Mouse (Mus musculus) kidney, postnatal 0 days (tissue): ENCODE data around the gene Rps19. TPM values are rescaled to one million over a fixed set of nuclear protein-coding genes. Genes with fewer than 3 reads are reported as not detected.
"Not testable (repeated sequence)": the region's sequence is repeated elsewhere in the genome, so short reads cannot be mapped to it uniquely, and the experiment has no call there.

Experiments
- ATAC-seq: fragments of 200-750 bp; cut with Nextera tagmentation; replicated peaks from 2 replicates; pipeline ENCODE4 v1.8.0; 2017; ENCODE audit warnings: low read depth, moderate number of reproducible peaks, moderate TSS enrichment, moderate library complexity; ENCODE audit not compliant: low FRiP score
- DNase-seq: peaks from one replicate; pipeline ENCODE4 v3.0.0-alpha.2; 2016; ENCODE audit warnings: low spot score
- H3K27ac ChIP-seq: fragments of 300-500 bp; sonication (generic); 2 replicates; pipeline ENCODE4 v1.5.1; 2014; ENCODE audit warnings: mild to moderate bottlenecking
- H3K27me3 ChIP-seq: fragments of 300-500 bp; sonication (generic); 2 replicates; pipeline ENCODE4 v1.6.1; 2014; ENCODE audit warnings: low read length, mixed read lengths; ENCODE audit not compliant: insufficient read depth
- H3K36me3 ChIP-seq: fragments of 300-500 bp; sonication (generic); 2 replicates; pipeline ENCODE4 v1.6.1; 2014; ENCODE audit warnings: low read length, mixed read lengths; ENCODE audit not compliant: insufficient read depth
- H3K4me1 ChIP-seq: fragments of 300-500 bp; sonication (generic); replicated peaks from 2 replicates; pipeline ENCODE4 v1.6.1; 2014; ENCODE audit warnings: antibody characterized with exemption, low read length, mixed read lengths; ENCODE audit not compliant: insufficient read depth
- H3K4me2 ChIP-seq: fragments of 300-500 bp; sonication (generic); 2 replicates; pipeline ENCODE4 v1.6.1; 2014; ENCODE audit warnings: mild to moderate bottlenecking, low read length, moderate library complexity, mixed read lengths
- H3K4me3 ChIP-seq: fragments of 300-500 bp; sonication (generic); replicated peaks from 2 replicates; pipeline ENCODE4 v1.5.1; 2014; ENCODE audit warnings: low read depth, low read length
- H3K9ac ChIP-seq: fragments of 300-500 bp; sonication (generic); 2 replicates; pipeline ENCODE4 v1.6.1; 2014; ENCODE audit warnings: low read depth, low read length
- H3K9me3 ChIP-seq: fragments of 300-500 bp; sonication (generic); replicated peaks from 2 replicates; pipeline ENCODE4 v1.6.1; 2016; ENCODE audit warnings: low read length, inconsistent platforms, mixed read lengths
- CTCF ChIP-seq: IDR thresholded peaks from 2 replicates; pipeline ENCODE4 v1.5.1; 2016; ENCODE audit warnings: antibody characterized with exemption, low read depth, mild to moderate bottlenecking, moderate library complexity
- WGBS: fragments of 180-500 bp; shearing (Covaris S2); extraction: QIAGEN DNeasy Blood & Tissue Kit; methylation state at CpG from one replicate; pipeline ENCODE4 v1.1.7; 2014; 5-methylcytosine and 5-hydroxymethylcytosine counted together
- polyA plus RNA-seq: library from polyadenylated mRNA; unstranded; fragments of >200 nt; fragmentation: Nextera tagmentation; extraction: Ambion mirVana; gene quantifications from 2 replicates; pipeline ENCODE4 v1.2.1, GENCODE M21; 2015

Gene Rps19
- polyA plus RNA-seq, 1 experiment from 2014 or later: 3,330 TPM

DNA sequence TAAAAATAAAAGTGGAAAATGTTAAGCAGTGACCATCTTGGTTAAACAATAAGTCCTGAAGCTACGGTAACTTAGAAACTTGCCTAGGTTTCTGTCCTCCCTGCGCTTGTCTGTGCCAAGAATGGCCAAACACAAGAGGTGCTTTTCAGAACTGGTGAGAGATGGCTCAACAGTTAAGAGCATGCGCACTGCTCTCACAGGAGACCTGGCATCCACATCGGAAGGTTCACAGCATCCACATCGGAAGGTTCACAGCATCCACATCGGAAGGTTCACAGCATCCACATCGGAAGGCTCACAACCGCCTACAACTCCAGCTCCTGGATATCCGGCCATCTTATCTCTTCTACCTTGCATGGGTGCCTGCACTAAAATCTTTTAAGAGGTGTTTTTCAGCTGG, 39.0 kb upstream of the Rps19 start:
- ATAC-seq: no peak
- TF ChIP-seq CTCF: no peak
- Histone ChIP-seq H3K9ac (no peak overlapping the region), H3K36me3 (no peaks in the 10 kb centered on the region), H3K4me2 (no peak overlapping the region), H3K4me1 (no peaks in the 10 kb centered on the region), H3K27me3 (no peaks in the 10 kb centered on the region), H3K4me3 (no peak overlapping the region), H3K9me3 (no peaks in the 10 kb centered on the region), H3K27ac (no peak overlapping the region)
- 79% methylated on average over 9 of the region's 9 CpGs for WGBS
- DNase-seq: no peak

DNA sequence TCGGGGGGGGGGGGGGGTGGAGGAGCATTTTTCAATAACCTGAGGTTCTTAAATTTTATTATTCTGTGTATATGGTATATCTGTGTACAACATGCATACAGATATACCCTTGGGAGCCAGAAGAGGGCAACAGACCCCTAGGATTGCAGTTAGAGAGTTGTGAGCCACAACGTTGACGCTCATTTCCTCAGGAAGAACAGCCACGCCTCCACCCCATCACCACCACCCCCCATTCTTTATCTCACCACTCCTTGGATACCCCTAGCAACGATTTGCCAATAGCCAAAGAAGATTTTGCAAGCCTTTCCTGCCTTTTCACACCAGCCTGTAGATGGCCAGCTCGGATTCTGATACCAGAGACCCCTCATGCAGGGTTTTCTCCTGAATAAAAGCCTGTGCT, 38.5 kb upstream of the Rps19 start:
- DNase-seq (peak; percentile 43), ATAC-seq (no peak)
- 5% methylated on average over 6 of the region's 6 CpGs for WGBS

DNA sequence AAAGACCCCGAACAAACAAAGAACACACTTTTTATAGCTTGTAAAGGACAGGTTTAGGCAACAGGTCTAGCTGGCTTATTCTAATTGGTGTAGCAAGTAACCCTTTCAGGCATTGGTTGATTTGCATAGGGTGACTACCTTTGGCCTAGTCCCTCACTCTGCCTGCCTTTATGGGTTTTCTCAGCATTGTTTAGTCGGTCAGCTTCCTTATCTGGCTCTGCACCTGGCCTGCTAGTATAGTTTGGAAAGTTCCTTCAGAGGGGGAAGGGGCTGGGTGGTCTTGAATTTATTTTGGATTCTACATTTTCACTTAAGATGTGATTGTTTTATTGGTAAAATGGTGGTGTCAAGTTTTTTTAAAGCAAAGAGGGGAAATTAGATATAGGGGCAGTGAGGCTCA, 37.6 kb upstream of the Rps19 start:
- H3K9ac ChIP-seq, H3K36me3 ChIP-seq, H3K4me2 ChIP-seq, H3K27me3 ChIP-seq, ATAC-seq, H3K4me1 ChIP-seq, H3K9me3 ChIP-seq, H3K4me3 ChIP-seq, DNase-seq, H3K27ac ChIP-seq: not testable (repeated sequence)
- WGBS: 14% methylated on average over 2 of the region's 2 CpGs

More for the DNA sequence above, 38.5 kb upstream of the Rps19 start:
- Histone ChIP-seq H3K9ac (no peak overlapping the region), H3K4me2 (no peak overlapping the region), H3K4me3 (no peak overlapping the region), H3K27me3 (no peaks in the 10 kb centered on the region), H3K4me1 (no peaks in the 10 kb centered on the region), H3K27ac (no peak overlapping the region), H3K36me3 (no peaks in the 10 kb centered on the region), H3K9me3 (no peaks in the 10 kb centered on the region)
- peak; percentile 57 for TF ChIP-seq CTCF

DNA sequence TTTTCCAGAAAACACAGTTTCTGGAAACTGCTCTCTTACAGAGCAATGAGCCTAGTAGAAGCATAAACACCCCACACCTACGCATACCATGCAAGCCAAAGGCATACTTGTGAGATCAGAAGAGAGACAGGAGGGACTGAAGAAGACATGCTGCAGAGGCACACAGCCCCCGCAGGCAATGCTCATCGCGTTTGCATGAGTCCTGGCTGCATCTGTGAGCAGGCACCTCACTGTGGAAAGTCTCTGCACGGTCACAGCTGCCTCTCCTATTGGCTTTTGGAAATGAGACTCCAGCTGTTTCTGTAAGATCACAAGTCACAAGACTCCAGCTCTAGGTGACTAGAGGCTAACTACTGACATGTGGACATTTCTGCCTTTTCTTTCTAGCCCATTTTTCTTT, 34.0 kb upstream of the Rps19 start:
- no peaks in the 10 kb centered on the region; the same call in 1 of the 2 replicates for H3K4me1 ChIP-seq
- H3K4me3 ChIP-seq: no peak overlapping the region
- DNase-seq (peak; percentile 29), ATAC-seq (no peak)
- no peak for TF ChIP-seq CTCF
- no peak overlapping the region for H3K9ac ChIP-seq
- WGBS: 16% methylated on average over 5 of the region's 5 CpGs
- H3K27me3 ChIP-seq: no peaks in the 10 kb centered on the region
- no peak overlapping the region for H3K27ac ChIP-seq
- no peak overlapping the region for H3K4me2 ChIP-seq
- no peaks in the 10 kb centered on the region for H3K36me3 ChIP-seq
- H3K9me3 ChIP-seq: no peaks in the 10 kb centered on the region

DNA sequence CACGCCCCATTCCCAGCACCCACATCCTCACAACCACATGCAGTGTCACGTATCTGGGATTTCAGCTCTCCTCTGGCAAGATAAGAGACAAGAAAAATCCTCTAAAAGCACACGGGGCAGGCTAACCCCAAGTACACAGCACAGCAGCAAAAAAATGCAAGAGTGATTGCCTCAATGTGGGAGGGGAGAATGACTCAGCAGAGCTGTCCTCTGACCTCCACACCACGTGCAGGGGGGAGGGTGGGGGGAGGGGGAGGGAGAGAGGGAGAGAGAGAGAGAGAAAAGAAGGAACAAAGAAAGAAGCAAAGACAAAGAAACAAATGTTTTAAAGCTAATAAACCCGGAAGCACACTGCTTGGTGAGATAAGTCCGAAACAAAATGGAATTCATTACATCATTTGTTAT, 33.3 kb upstream of the Rps19 start:
- H3K36me3 ChIP-seq: no peaks in the 10 kb centered on the region
- H3K4me2 ChIP-seq: no peak overlapping the region
- TF ChIP-seq CTCF: no peak
- H3K9ac ChIP-seq: no peak overlapping the region
- H3K4me1 ChIP-seq: no peaks in the 10 kb centered on the region; the same call in 1 of the 2 replicates
- DNase-seq (peak; percentile 28), ATAC-seq (0 out of 2 replicates have a peak, but pooled peaks have one; percentile 25)
- no peak overlapping the region for H3K4me3 ChIP-seq
- 33% methylated on average over 6 of the region's 6 CpGs for WGBS
- H3K27ac ChIP-seq: no peak overlapping the region
- no peaks in the 10 kb centered on the region for H3K27me3 ChIP-seq
- H3K9me3 ChIP-seq: no peaks in the 10 kb centered on the region

DNA sequence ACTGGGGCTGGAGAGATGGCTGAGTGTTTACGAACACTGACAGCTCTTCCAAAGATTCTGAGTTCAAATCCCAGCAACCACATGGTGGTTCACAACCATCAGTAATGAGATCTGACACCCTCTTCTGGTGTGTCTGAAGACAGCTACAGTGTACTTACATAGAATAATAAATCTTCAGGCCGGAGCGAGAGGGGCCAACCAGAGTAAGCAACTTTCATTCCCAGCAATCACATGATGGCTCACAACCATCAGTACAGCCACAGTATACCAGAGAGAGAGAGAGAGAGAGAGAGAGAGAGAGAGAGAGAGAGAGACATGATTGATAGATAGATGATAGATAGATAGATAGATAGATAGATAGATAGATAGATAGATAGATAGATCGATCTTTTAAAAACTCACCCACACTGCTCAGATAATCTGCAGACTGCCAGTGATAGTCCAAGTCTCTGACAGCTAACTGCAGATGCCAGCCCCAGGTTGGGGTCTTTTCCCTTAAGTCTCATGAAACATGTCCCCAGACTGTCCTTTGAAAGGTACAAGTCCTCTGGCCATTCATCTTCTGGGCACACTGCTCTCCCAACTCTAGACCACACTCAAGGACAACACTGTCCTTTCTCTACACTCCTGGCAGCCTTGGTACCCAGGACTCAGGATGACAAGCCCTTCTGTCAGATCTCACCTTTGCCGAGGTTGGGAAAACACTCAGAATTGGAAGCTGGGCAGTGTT, 32.4 kb upstream of the Rps19 start:
- Histone ChIP-seq H3K4me3 (no peak overlapping the region), H3K4me1 (no peaks in the 10 kb centered on the region; the same call in 1 of the 2 replicates), H3K36me3 (no peaks in the 10 kb centered on the region), H3K27ac (no peak overlapping the region), H3K27me3 (no peaks in the 10 kb centered on the region), H3K4me2 (no peak overlapping the region), H3K9ac (no peak overlapping the region), H3K9me3 (no peaks in the 10 kb centered on the region)
- 68% methylated on average over 5 of the region's 5 CpGs for WGBS
- ATAC-seq: no peak
- no peak for TF ChIP-seq CTCF
- DNase-seq: no peak
